Mouse (Mus musculus) spleen, adult 2 months (tissue): Measurements from ENCODE around the gene Peg12. TPM values are rescaled to one million over a fixed set of nuclear protein-coding genes. Genes with fewer than 3 reads are reported as not detected.

Source experiments
- DNase-seq, 2 experiments: peaks; one replicate each; pipeline versions ENCODE4 v3.0.0 to v3.0.0-alpha.2; 2012 to 2021; ENCODE audit warnings: low spot score in 2 of 2, low read depth in 1 of 2
- H3K27ac ChIP-seq: fragments of 200-500 bp; 2 replicates; pipeline ENCODE4 v1.5.1; 2012; ENCODE audit warnings: low read length, inconsistent platforms; ENCODE audit not compliant: insufficient read depth
- H3K27me3 ChIP-seq: fragments of 200-500 bp; 2 replicates; pipeline ENCODE4 v1.6.1; 2012; ENCODE audit warnings: mild to moderate bottlenecking, moderate library complexity, low read length, inconsistent platforms; ENCODE audit not compliant: control insufficient read depth, insufficient read depth
- H3K36me3 ChIP-seq: fragments of 200-500 bp; 2 replicates; pipeline ENCODE4 v1.6.1; 2012; ENCODE audit warnings: mild to moderate bottlenecking, low read length, inconsistent platforms; ENCODE audit not compliant: control insufficient read depth, insufficient read depth
- H3K4me1 ChIP-seq: fragments of 200-500 bp; 2 replicates; pipeline ENCODE4 v1.6.1; 2011; ENCODE audit warnings: inconsistent platforms; ENCODE audit not compliant: control insufficient read depth, insufficient read depth, insufficient read length
- H3K4me3 ChIP-seq: fragments of 200-500 bp; 2 replicates; pipeline ENCODE4 v1.5.1; 2011; ENCODE audit warnings: mild to moderate bottlenecking, inconsistent platforms; ENCODE audit not compliant: insufficient read depth, insufficient read length; ENCODE audit errors: extremely low read depth
- CTCF ChIP-seq: fragments of 200-500 bp; IDR thresholded peaks from 2 replicates; pipeline ENCODE4 v1.5.1; 2011; ENCODE audit warnings: mild to moderate bottlenecking, inconsistent platforms; ENCODE audit not compliant: insufficient read depth, insufficient read length, insufficient replicate concordance; ENCODE audit errors: extremely low read depth
- POLR2A ChIP-seq: fragments of 200-500 bp; IDR thresholded peaks from 2 replicates; pipeline ENCODE4 v1.6.1; 2011; ENCODE audit warnings: low read depth, low read length, inconsistent platforms
- whole genome bisulfite sequencing: fragments of 180-500 bp; shearing (Covaris S2); methylation state at CpG from one replicate; pipeline ENCODE4 v1.1.7; 2018; 5-methylcytosine and 5-hydroxymethylcytosine counted together
- polyA plus RNA-seq: library from polyadenylated mRNA; depleted of rRNA; stranded (reverse); fragments of >200 nt; gene quantifications from 2 replicates; pipeline ENCODE4 v1.2.3, GENCODE M21; 2012; rRNA removed

The Peg12 gene
- polyA plus RNA-seq: 0.61 and 0.83 TPM in 2 replicates

GRCm38 (mm10) chr7:62463878-62464755, at the start of gene Peg12:
Peg12 (minus strand) TSS chr7:62464510.
- no peak for DNase-seq
- H3K36me3 ChIP-seq: no peaks in the 10 kb centered on the region
- H3K4me3 ChIP-seq: peak within 1 kb of the TSS; percentile 44
- WGBS: 28% methylated on average over 81 of the region's 82 CpGs
- H3K27ac ChIP-seq: no peak within 1 kb of the TSS
- no peak for TF ChIP-seq CTCF
- TF ChIP-seq POLR2A: no peak
- H3K4me1 ChIP-seq: no peaks in the 10 kb centered on the region
- peaks cover 2% of the 10 kb centered on the region; the same call in 1 of the 2 replicates for H3K27me3 ChIP-seq

GRCm38 (mm10) chr7:62486139-62486538, 21.8 kb upstream of the Peg12 start:
- no peak for DNase-seq
- 33% methylated on average over 2 of the region's 2 CpGs for WGBS
- H3K27me3 ChIP-seq: no peaks in the 10 kb centered on the region
- no peak overlapping the region for H3K27ac ChIP-seq
- H3K36me3 ChIP-seq: no peaks in the 10 kb centered on the region
- H3K4me3 ChIP-seq: no peak overlapping the region
- H3K4me1 ChIP-seq: no peaks in the 10 kb centered on the region
- TF ChIP-seq CTCF: no peak
- no peak for TF ChIP-seq POLR2A

- H3K27me3 ChIP-seq: peaks cover 2% of the 10 kb centered on the region; the same call in 1 of the 2 replicates
- no peaks in the 10 kb centered on the region for H3K36me3 ChIP-seq
- WGBS: 42% methylated on average over 55 of the region's 55 CpGs
- no peak overlapping the region for H3K27ac ChIP-seq
- H3K4me1 ChIP-seq: no peaks in the 10 kb centered on the region
- no peak overlapping the region; the same call in 1 of the 2 replicates for H3K4me3 ChIP-seq
- no peak for TF ChIP-seq CTCF
- TF ChIP-seq POLR2A: no peak
- no peak for DNase-seq
These were observed 1.1 kb downstream of the Peg12 start for GRCm38 (mm10) chr7:62463007-62463877.

- no peak for TF ChIP-seq CTCF
- no peak for TF ChIP-seq POLR2A
- Histone ChIP-seq H3K4me3 (no peak overlapping the region), H3K27me3 (peaks cover 2% of the 10 kb centered on the region; the same call in 1 of the 2 replicates), H3K27ac (no peak overlapping the region), H3K4me1 (no peaks in the 10 kb centered on the region), H3K36me3 (no peaks in the 10 kb centered on the region)
- WGBS: 37% methylated on average over 13 of the region's 13 CpGs
- DNase-seq: no peak
These were observed 1.9 kb downstream of the Peg12 start for GRCm38 (mm10) chr7:62462229-62463006.

GRCm38 (mm10) chr7:62452353-62452752, 12.0 kb downstream of the Peg12 start:
- 41% methylated on average over 2 of the region's 2 CpGs for WGBS
- Histone ChIP-seq H3K4me3 (no peak overlapping the region), H3K4me1 (no peaks in the 10 kb centered on the region), H3K36me3 (no peaks in the 10 kb centered on the region), H3K27me3 (no peaks in the 10 kb centered on the region), H3K27ac (no peak overlapping the region)
- TF ChIP-seq POLR2A (no peak), CTCF (no peak)
- no peak for DNase-seq

- no peaks in the 10 kb centered on the region for H3K27me3 ChIP-seq
- TF ChIP-seq POLR2A: no peak
- no peak for TF ChIP-seq CTCF
- DNase-seq: no peak
- no peak overlapping the region for H3K4me3 ChIP-seq
- no peaks in the 10 kb centered on the region for H3K36me3 ChIP-seq
- H3K4me1 ChIP-seq: no peaks in the 10 kb centered on the region
- no peak overlapping the region for H3K27ac ChIP-seq
These were observed 18.7 kb downstream of the Peg12 start for GRCm38 (mm10) chr7:62445431-62446165.
